Mouse (Mus musculus): ENCODE results near the gene Defb15. TPM values are rescaled to one million over a fixed set of nuclear protein-coding genes. Genes with fewer than 3 reads are reported as not detected.
"Not testable (repeated sequence)": the region's sequence is repeated elsewhere in the genome, so short reads cannot be mapped to it uniquely, and the experiment has no call there.

Defb15 gene
- polyA plus RNA-seq, 1 experiment from 2014 or later: not detected

DNA sequence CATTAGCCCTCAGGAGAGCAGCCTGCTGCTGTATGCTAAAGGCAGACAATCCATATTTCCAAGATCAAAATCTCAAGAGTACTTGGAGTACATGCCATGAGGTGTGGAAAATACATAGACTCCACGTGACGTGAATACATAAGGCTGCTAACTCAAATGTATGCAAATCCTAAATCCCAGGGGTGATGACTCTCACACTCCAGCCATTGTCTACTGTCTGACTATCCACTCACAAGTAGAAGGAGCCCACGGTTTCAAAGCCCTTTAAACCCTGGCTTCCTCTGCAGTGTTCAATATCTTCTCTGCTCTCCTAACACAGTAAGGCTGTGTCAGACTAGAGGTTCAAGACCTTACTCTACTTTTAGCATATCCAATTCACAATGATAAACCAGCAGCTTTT is 1.8 kb downstream of the Defb15 start:
- not testable (repeated sequence) for H3K27ac ChIP-seq
- 77% methylated on average over 3 of the region's 3 CpGs for WGBS

DNA sequence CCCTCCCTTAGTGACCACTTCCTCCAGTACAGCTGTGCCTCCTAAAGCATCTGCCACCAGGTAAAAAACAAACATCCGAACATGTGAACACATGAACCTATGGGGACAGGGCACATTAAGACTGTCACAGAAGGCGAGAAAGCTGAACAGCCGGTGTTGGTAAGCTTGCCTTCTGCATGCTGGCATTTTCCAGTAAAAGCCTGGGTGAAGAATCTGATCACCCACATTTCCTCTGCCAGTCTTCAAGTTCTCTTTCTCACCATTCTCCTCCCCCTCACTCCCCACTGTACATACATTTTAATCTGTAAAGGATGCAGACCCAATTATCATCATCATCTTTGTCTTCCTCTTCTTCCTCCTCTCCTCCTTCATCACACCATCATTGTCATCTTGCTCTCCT is 16.9 kb downstream of the Defb15 start:
- no peaks in the 10 kb centered on the region for H3K9me3 ChIP-seq (replicated peaks)
- no peak overlapping the region for H3K9ac ChIP-seq
- H3K4me1 ChIP-seq (replicated peaks): no peaks in the 10 kb centered on the region
- ATAC-seq (replicated peaks; ENCODE audit: insufficient number of reproducible peaks, insufficient read depth, low FRiP score, low read depth): no peak
- no peak overlapping the region for H3K4me3 ChIP-seq
- H3K4me2 ChIP-seq: no peak overlapping the region
- no peak overlapping the region for H3K27ac ChIP-seq
- H3K27me3 ChIP-seq: no peaks in the 10 kb centered on the region
- no peaks in the 10 kb centered on the region for H3K36me3 ChIP-seq
- 79% methylated on average over 3 of the region's 3 CpGs for WGBS

More for the DNA sequence above, 1.8 kb downstream of the Defb15 start:
- not testable (repeated sequence) for H3K9ac ChIP-seq; H3K4me1 ChIP-seq (replicated peaks); H3K36me3 ChIP-seq; H3K27me3 ChIP-seq; H3K4me2 ChIP-seq; ATAC-seq (replicated peaks; ENCODE audit: insufficient number of reproducible peaks, insufficient read depth, low FRiP score, low read depth); H3K4me3 ChIP-seq; H3K9me3 ChIP-seq (replicated peaks)

DNA sequence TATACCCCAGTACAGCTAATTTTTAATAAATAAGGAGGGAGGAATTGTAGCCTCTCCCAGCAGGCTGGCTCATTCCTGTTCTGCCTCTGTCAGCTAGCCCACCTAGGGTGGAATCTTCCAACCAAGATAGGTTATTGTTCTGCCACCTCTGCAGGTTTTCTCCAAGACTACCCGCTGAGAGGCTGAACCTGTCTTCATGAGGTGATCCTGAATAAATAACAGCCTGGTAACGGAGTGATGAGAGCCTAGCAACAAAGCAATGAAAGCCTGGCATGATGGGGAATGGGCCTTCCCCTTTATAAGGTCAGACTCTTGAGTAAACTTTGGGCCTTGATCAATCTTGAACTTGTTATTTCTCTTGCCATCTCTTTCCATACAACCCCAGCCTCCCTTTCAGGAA is 20.0 kb downstream of the Defb15 start:
- Histone ChIP-seq H3K9ac (no peak overlapping the region), H3K27me3 (no peaks in the 10 kb centered on the region), H3K4me1 (replicated peaks) (no peaks in the 10 kb centered on the region), H3K4me2 (no peak overlapping the region), H3K9me3 (replicated peaks) (no peaks in the 10 kb centered on the region), H3K27ac (no peak overlapping the region), H3K4me3 (no peak overlapping the region), H3K36me3 (no peaks in the 10 kb centered on the region)
- ATAC-seq (replicated peaks; ENCODE audit: insufficient number of reproducible peaks, insufficient read depth, low FRiP score, low read depth): no peak
- 26% methylated on average over 2 of the region's 2 CpGs for WGBS

DNA sequence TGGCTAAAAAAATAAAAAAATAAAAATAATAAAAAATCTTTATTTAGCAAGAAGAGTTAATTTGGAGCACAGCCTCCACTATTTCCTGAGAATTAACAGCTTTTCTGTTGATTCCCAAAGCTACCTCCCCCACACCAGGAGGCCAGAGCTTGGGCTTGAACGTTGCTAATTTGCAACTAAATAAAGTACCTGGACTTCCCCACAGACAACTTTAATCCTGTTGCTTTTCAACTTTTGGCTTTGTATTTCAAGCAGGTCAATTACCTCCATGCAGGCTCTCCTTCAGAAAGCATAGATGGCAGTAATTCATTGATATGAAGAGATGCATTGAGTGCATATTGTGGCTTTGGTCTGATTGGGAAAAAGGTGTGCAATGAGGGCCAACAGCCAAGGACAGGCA is 20.6 kb downstream of the Defb15 start:
- ATAC-seq (replicated peaks; ENCODE audit: insufficient number of reproducible peaks, insufficient read depth, low FRiP score, low read depth): no peak
- Histone ChIP-seq H3K9ac (no peak overlapping the region), H3K4me3 (no peak overlapping the region), H3K36me3 (no peaks in the 10 kb centered on the region), H3K27ac (no peak overlapping the region), H3K4me1 (replicated peaks) (no peaks in the 10 kb centered on the region), H3K9me3 (replicated peaks) (no peaks in the 10 kb centered on the region), H3K27me3 (no peaks in the 10 kb centered on the region), H3K4me2 (no peak overlapping the region)
- WGBS: 14% methylated on average over 1 of the region's 1 CpGs

DNA sequence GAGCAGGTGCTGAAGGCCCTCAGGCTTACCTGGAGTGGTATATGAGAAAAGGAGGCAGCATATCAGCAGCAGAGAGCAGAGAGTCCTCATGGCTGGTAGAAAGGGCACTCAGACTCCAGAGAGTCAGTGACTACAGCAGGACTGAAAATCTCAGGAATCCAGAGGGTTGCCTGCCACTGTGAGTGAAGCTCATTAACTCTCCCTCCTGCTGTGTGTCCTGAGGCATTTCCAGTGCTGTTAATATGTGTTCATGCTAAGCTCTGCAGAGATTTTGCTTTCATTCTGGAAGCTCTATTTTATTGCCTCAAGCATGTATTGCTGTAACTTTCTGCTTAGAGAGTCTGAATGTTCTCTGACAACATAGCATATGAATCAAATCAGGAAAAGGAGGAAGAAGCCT is 26.2 kb downstream of the Defb15 start, which contains the start of gene Defb11:
Gene Defb11 (minus strand): TSS at position 123 of the 400 bp plus-strand sequence.
- not testable (repeated sequence) for H3K27me3 ChIP-seq; H3K4me1 ChIP-seq (replicated peaks); H3K4me3 ChIP-seq; ATAC-seq (replicated peaks; ENCODE audit: insufficient number of reproducible peaks, insufficient read depth, low FRiP score, low read depth); H3K9me3 ChIP-seq (replicated peaks); H3K27ac ChIP-seq; H3K36me3 ChIP-seq; H3K4me2 ChIP-seq; H3K9ac ChIP-seq

DNA sequence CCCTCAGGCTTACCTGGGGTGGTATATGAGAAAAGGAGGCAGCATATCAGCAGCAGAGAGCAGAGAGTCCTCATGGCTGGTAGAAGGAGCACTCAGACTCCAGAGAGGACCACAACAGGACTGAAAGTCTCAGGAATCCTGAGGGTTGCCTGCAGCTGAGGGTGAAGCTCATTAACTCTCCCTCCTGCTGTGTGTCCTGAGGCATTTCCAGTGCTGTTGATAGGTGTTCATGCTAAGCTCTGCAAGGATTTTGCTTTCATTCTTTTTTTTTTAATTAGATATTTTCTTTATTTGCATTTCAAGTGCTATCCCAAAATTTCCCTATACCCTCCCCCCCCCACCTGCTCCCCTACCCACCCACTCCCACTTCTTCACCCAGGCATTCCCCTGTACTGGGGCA is 47.2 kb downstream of the Defb15 start, which contains the start of gene Defb9:
Gene Defb9 (minus strand): TSS at position 101 of the 400 bp plus-strand sequence.
- H3K4me3 ChIP-seq; H3K9ac ChIP-seq; H3K27me3 ChIP-seq; H3K9me3 ChIP-seq (replicated peaks); ATAC-seq (replicated peaks; ENCODE audit: insufficient number of reproducible peaks, insufficient read depth, low FRiP score, low read depth); H3K4me2 ChIP-seq; H3K36me3 ChIP-seq; H3K27ac ChIP-seq; H3K4me1 ChIP-seq (replicated peaks): not testable (repeated sequence)

Other genes with a start within 250 kb of the Defb15 start
- not detected in 2 replicates for gene AY761184, start 229.1 kb downstream of the Defb15 start, polyA plus RNA-seq (2015; fragmentation: Nextera tagmentation; extraction: Ambion mirVana)
- gene Defa24, start 198.2 kb downstream of the Defb15 start, polyA plus RNA-seq (2015; fragmentation: Nextera tagmentation; extraction: Ambion mirVana): not detected in 2 replicates
- gene Defb50, start 109.2 kb downstream of the Defb15 start, polyA plus RNA-seq (2015; fragmentation: Nextera tagmentation; extraction: Ambion mirVana): not detected in 2 replicates
- gene Defb2, start 92.8 kb downstream of the Defb15 start, polyA plus RNA-seq (2015; fragmentation: Nextera tagmentation; extraction: Ambion mirVana): not detected in 2 replicates
- not detected in 2 replicates for gene Defb10, start 73.8 kb downstream of the Defb15 start, polyA plus RNA-seq (2015; fragmentation: Nextera tagmentation; extraction: Ambion mirVana)
- not detected in 2 replicates for gene Defb9, start 47.3 kb downstream of the Defb15 start, polyA plus RNA-seq (2015; fragmentation: Nextera tagmentation; extraction: Ambion mirVana)
- gene Defb11, start 26.3 kb downstream of the Defb15 start, polyA plus RNA-seq (2015; fragmentation: Nextera tagmentation; extraction: Ambion mirVana): not detected in 2 replicates
- not detected in 2 replicates for gene Defb35, start 5.6 kb upstream of the Defb15 start, polyA plus RNA-seq (2015; fragmentation: Nextera tagmentation; extraction: Ambion mirVana)
- gene Defb13, start 14.1 kb upstream of the Defb15 start, polyA plus RNA-seq (2015; fragmentation: Nextera tagmentation; extraction: Ambion mirVana): not detected in 2 replicates
- gene Fam90a1a, start 26.0 kb upstream of the Defb15 start, polyA plus RNA-seq (2015; fragmentation: Nextera tagmentation; extraction: Ambion mirVana): not detected in 2 replicates
- gene Ccdc70, start 37.1 kb upstream of the Defb15 start, polyA plus RNA-seq (2015; fragmentation: Nextera tagmentation; extraction: Ambion mirVana): not detected in 2 replicates
- gene Atp7b, start 127.6 kb upstream of the Defb15 start, polyA plus RNA-seq (2015; fragmentation: Nextera tagmentation; extraction: Ambion mirVana): 0.67 and 2.1 TPM in 2 replicates
- gene Alg11, start 128.0 kb upstream of the Defb15 start, polyA plus RNA-seq (2015; fragmentation: Nextera tagmentation; extraction: Ambion mirVana): 14.6 and 17.0 TPM in 2 replicates
- gene Nek5, start 192.3 kb upstream of the Defb15 start, polyA plus RNA-seq (2015; fragmentation: Nextera tagmentation; extraction: Ambion mirVana): 0.26 and 0.43 TPM in 2 replicates
- gene Nek3, start 233.7 kb upstream of the Defb15 start, polyA plus RNA-seq (2015; fragmentation: Nextera tagmentation; extraction: Ambion mirVana): 4.3 and 4.5 TPM in 2 replicates

All from heart, embryonic 15.5 days (tissue).